19 mouse cellular contexts compared by ENCODE assay signal in the genomic region with DNA sequence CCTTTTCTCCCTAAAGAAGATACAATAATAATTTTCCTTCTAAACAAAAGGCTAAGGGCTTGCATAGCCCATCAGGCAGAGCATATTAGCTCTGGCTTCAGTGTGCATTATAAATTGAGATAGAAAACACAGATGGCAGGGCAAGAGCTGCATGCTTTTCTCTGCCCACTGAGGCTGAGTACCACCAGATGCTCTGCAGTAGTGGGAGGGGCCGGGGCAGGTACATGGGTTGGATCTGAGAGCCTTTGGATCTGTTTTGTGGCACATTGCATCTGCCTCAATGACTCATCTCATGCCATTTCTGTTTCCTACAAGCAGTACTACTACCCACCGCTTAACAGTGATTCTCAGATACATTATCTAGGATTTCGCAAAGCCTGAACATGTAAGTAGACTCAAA.
DNase-seq lines count a peak whose midpoint lies in the region; ATAC-seq and TF ChIP-seq lines count a peak whose summit lies in the region.
"Had no signal": no experiment of that assay in that cellular context is flagged by ENCODE, and none has a peak within 500 bp of the region (broad histone marks: within the 10 kb centered on the region; RNA-seq: fewer than 3 reads in every experiment).

No protein-coding gene starts in this region.

- intact Hi-C loops in left cerebral cortex, adult 2 months (cut with DNase I) = no loop called here
- intact Hi-C loops in heart, adult 2 months (cut with DNase I) = no loop called here

- no peak for TF ChIP-seq EP300 in heart, adult 2 months (IDR thresholded peaks at IDR 0.05; ENCODE audit: insufficient read depth, low read depth, low read length)

- peak; percentile 6 to 10 for DNase-seq in left cerebral cortex, adult 18-20 months (ENCODE audit: low spot score in 2 of 2)
- no peak for DNase-seq in left cerebral cortex, adult 2 months (ENCODE audit: extremely low spot score in 1 of 2, low spot score in 2 of 2)
- DNase-seq in frontal cortex, postnatal 36 days (ENCODE audit: low spot score in 2 of 2) = peak; percentile 6 to 7
- peak; percentile 4 to 20 for DNase-seq in layer of hippocampus, postnatal 14 days (ENCODE audit: low spot score in 2 of 2)
- DNase-seq in heart, adult 2 months = no peak
- DNase-seq: adrenal gland, adult 8-10 months; cerebellum, adult 9-10 months; forebrain, postnatal 0 days; gastrocnemius, postnatal 10 days; kidney, adult 8-10 months; kidney, postnatal 10 days; lung, postnatal 10 days; right cerebral cortex, postnatal 25 days; spleen, adult 18-20 months had no signal

- H3K27ac ChIP-seq in hindbrain, embryonic 15.5 days (replicated peaks) = no peak overlapping the region
- H3K27ac ChIP-seq in hindbrain, embryonic 13.5 days = no peak overlapping the region
- no peak overlapping the region for H3K27ac ChIP-seq in left cerebral cortex, adult 2 months
- H3K27ac ChIP-seq in heart, adult 2 months = no peak overlapping the region
- H3K27ac ChIP-seq: embryonic facial prominence, embryonic 10.5 days had no signal

- H3K27me3 ChIP-seq in hindbrain, embryonic 15.5 days = no peaks in the 10 kb centered on the region
- H3K27me3 ChIP-seq in hindbrain, embryonic 13.5 days = no peaks in the 10 kb centered on the region
- no peaks in the 10 kb centered on the region for H3K27me3 ChIP-seq in heart, adult 2 months (ENCODE audit: control insufficient read depth, insufficient read depth, low read length)

- no peak overlapping the region for H3K4me2 ChIP-seq in hindbrain, embryonic 15.5 days
- H3K4me2 ChIP-seq in hindbrain, embryonic 13.5 days = no peak overlapping the region
- H3K4me2 ChIP-seq: heart, embryonic 11.5 days; midbrain, embryonic 11.5 days had no signal

- no peak overlapping the region for H3K4me3 ChIP-seq in hindbrain, embryonic 15.5 days
- no peak overlapping the region for H3K4me3 ChIP-seq in hindbrain, embryonic 13.5 days
- H3K4me3 ChIP-seq in left cerebral cortex, adult 2 months = no peak overlapping the region
- H3K4me3 ChIP-seq in heart, adult 2 months = no peak overlapping the region
- H3K4me3 ChIP-seq: embryonic facial prominence, embryonic 10.5 days had no signal

- H3K9ac ChIP-seq in hindbrain, embryonic 15.5 days = no peak overlapping the region
- no peak overlapping the region for H3K9ac ChIP-seq in hindbrain, embryonic 13.5 days
- no peak overlapping the region for H3K9ac ChIP-seq in heart, adult 2 months (ENCODE audit: low read depth, low read length)
- H3K9ac ChIP-seq: forebrain, postnatal 0 days had no signal

- 92% methylated on average over 3 of the region's 3 CpGs for WGBS in hindbrain, embryonic 15.5 days
- 88% methylated on average over 3 of the region's 3 CpGs for WGBS in hindbrain, embryonic 13.5 days
- WGBS in heart, adult 2 months = 86% methylated on average over 3 of the region's 3 CpGs

- no peak for TF ChIP-seq POLR2A in heart, adult 2 months (IDR thresholded peaks at IDR 0.05; ENCODE audit: insufficient read depth, low read depth, low read length)

- ATAC-seq in hindbrain, embryonic 15.5 days (ENCODE audit: low FRiP score, low read depth) = 0 out of 2 replicates have a peak, but pooled peaks have one; percentile 38
- ATAC-seq in hindbrain, embryonic 13.5 days (ENCODE audit: low FRiP score) = no peak
- ATAC-seq: forebrain, postnatal 0 days had no signal

- H3K36me3 ChIP-seq in hindbrain, embryonic 15.5 days = no peaks in the 10 kb centered on the region
- H3K36me3 ChIP-seq in hindbrain, embryonic 13.5 days = no peaks in the 10 kb centered on the region
- no peaks in the 10 kb centered on the region for H3K36me3 ChIP-seq in heart, adult 2 months (ENCODE audit: control insufficient read depth, insufficient read depth, low read length)
- H3K36me3 ChIP-seq: embryonic facial prominence, embryonic 10.5 days had no signal

- H3K4me1 ChIP-seq in hindbrain, embryonic 15.5 days (replicated peaks) = no peaks in the 10 kb centered on the region
- 0 out of 2 replicates have a peak, but pooled peaks cover 3% of the 10 kb centered on the region for H3K4me1 ChIP-seq in hindbrain, embryonic 13.5 days (replicated peaks)
- H3K4me1 ChIP-seq in heart, adult 2 months (ENCODE audit: control insufficient read depth, insufficient read depth, low read length) = no peaks in the 10 kb centered on the region
- H3K4me1 ChIP-seq: embryonic facial prominence, embryonic 10.5 days had no signal

- no peaks in the 10 kb centered on the region for H3K79me2 ChIP-seq in heart, adult 2 months (replicated peaks; ENCODE audit: control insufficient read depth, insufficient read depth, low read length)

- no peaks in the 10 kb centered on the region for H3K9me3 ChIP-seq in hindbrain, embryonic 15.5 days
- no peaks in the 10 kb centered on the region for H3K9me3 ChIP-seq in hindbrain, embryonic 13.5 days
- H3K9me3 ChIP-seq: embryonic facial prominence, embryonic 10.5 days had no signal

- TF ChIP-seq CTCF in left cerebral cortex, adult 2 months (IDR thresholded peaks at IDR 0.05) = no peak; the same call in 1 of the 2 replicates
- TF ChIP-seq CTCF in heart, adult 2 months (IDR thresholded peaks at IDR 0.05) = no peak

Comparison
In these comparisons a context has a peak if more than half of its experiments do, and no peak if none do; other contexts are left out.
1. DNase-seq: peak in left cerebral cortex, adult 18-20 months (2 of 2), frontal cortex, postnatal 36 days (2 of 2) and layer of hippocampus, postnatal 14 days (2 of 2); none in left cerebral cortex, adult 2 months (0 of 2) and heart, adult 2 months (0 of 2).